Comparison of ENCODE assay signal across 10 mouse cellular contexts in genomic region chr3:85928140-85928611, GRCm38 (mm10). TPM values are rescaled to one million over a fixed set of nuclear protein-coding genes. Genes with fewer than 3 reads are reported as not detected.
DNase-seq lines count a peak whose midpoint lies in the region; ATAC-seq and TF ChIP-seq lines count a peak whose summit lies in the region.
"Had no signal": no experiment of that assay in that cellular context is flagged by ENCODE, and none has a peak within 500 bp of the region (broad histone marks: within the 10 kb centered on the region; RNA-seq: fewer than 3 reads in every experiment).

No protein-coding gene starts in this region.

- no peaks in the 10 kb centered on the region for H3K9me3 ChIP-seq in heart, embryonic 15.5 days (replicated peaks)
- H3K9me3 ChIP-seq in heart, embryonic 11.5 days (replicated peaks; ENCODE audit: control insufficient read depth, low read length) = no peaks in the 10 kb centered on the region
- no peaks in the 10 kb centered on the region for H3K9me3 ChIP-seq in kidney, embryonic 14.5 days (ENCODE audit: control insufficient read depth, low read length)

- H3K4me1 ChIP-seq in heart, embryonic 15.5 days (replicated peaks) = 0 out of 2 replicates have a peak, but pooled peaks cover 4% of the 10 kb centered on the region
- no peaks in the 10 kb centered on the region for H3K4me1 ChIP-seq in heart, embryonic 11.5 days (ENCODE audit: control insufficient read depth, insufficient read depth, low read length)
- peaks cover 7% of the 10 kb centered on the region; the same call in 1 of the 2 replicates for H3K4me1 ChIP-seq in kidney, embryonic 14.5 days (ENCODE audit: control insufficient read depth, insufficient read depth, low read length)
- no peaks in the 10 kb centered on the region for H3K4me1 ChIP-seq in kidney, adult 2 months (ENCODE audit: control insufficient read depth, insufficient read depth, low read length)

- H3K27ac ChIP-seq in heart, embryonic 15.5 days = 0 out of 2 replicates have a peak overlapping the region, but pooled peaks have one; percentile 2
- no peak overlapping the region for H3K27ac ChIP-seq in heart, embryonic 11.5 days (ENCODE audit: low read depth, low read length)
- no peak overlapping the region for H3K27ac ChIP-seq in kidney, embryonic 14.5 days (ENCODE audit: low read depth, low read length)
- no peak overlapping the region for H3K27ac ChIP-seq in kidney, adult 2 months (ENCODE audit: insufficient read depth, low read depth, low read length)
- H3K27ac ChIP-seq: stomach, postnatal 0 days had no signal

- H3K27me3 ChIP-seq in heart, embryonic 15.5 days = no peaks in the 10 kb centered on the region
- H3K27me3 ChIP-seq in heart, embryonic 11.5 days (ENCODE audit: control insufficient read depth, insufficient read depth, low read length) = no peaks in the 10 kb centered on the region
- H3K27me3 ChIP-seq in kidney, embryonic 14.5 days (ENCODE audit: control insufficient read depth, insufficient read depth, low read length) = no peaks in the 10 kb centered on the region
- no peaks in the 10 kb centered on the region for H3K27me3 ChIP-seq in kidney, adult 2 months (replicated peaks; ENCODE audit: control insufficient read depth, insufficient read depth, low read length)

- no peak for TF ChIP-seq POLR2A in kidney, adult 2 months (IDR thresholded peaks at IDR 0.05; ENCODE audit: low read depth, low read length)

- no peak; the same call in 1 of the 2 replicates for ATAC-seq in heart, embryonic 15.5 days (replicated peaks; ENCODE audit: insufficient number of reproducible peaks, insufficient read depth, low FRiP score, low read depth)
- no peak for ATAC-seq in heart, embryonic 11.5 days (replicated peaks; ENCODE audit: insufficient number of reproducible peaks, low FRiP score, low TSS enrichment)
- no peak for ATAC-seq in kidney, embryonic 14.5 days (ENCODE audit: low FRiP score, low TSS enrichment)

- H3K9ac ChIP-seq in heart, embryonic 15.5 days = no peak overlapping the region
- H3K9ac ChIP-seq in heart, embryonic 11.5 days (ENCODE audit: low read depth, low read length) = no peak overlapping the region
- H3K9ac ChIP-seq in kidney, embryonic 14.5 days (ENCODE audit: low read depth, low read length) = no peak overlapping the region

- no peak for TF ChIP-seq CTCF in kidney, adult 2 months (conservative IDR thresholded peaks at IDR 0.05; ENCODE audit: insufficient read depth, insufficient read length, low read depth, low read length)

- WGBS in heart, embryonic 15.5 days = 55% methylated on average over 5 of the region's 5 CpGs
- 65% methylated on average over 5 of the region's 5 CpGs for WGBS in heart, embryonic 11.5 days (ENCODE audit: insufficient replicate concordance)
- 75% methylated on average over 5 of the region's 5 CpGs for WGBS in kidney, embryonic 14.5 days
- 84% methylated on average over 5 of the region's 5 CpGs for WGBS in kidney, adult 2 months

- H3K4me3 ChIP-seq in heart, embryonic 15.5 days = no peak overlapping the region
- H3K4me3 ChIP-seq in heart, embryonic 11.5 days (ENCODE audit: low read depth, low read length) = no peak overlapping the region
- no peak overlapping the region for H3K4me3 ChIP-seq in kidney, embryonic 14.5 days (ENCODE audit: low read length)
- no peak overlapping the region for H3K4me3 ChIP-seq in kidney, adult 2 months (ENCODE audit: insufficient read depth, low read depth, low read length)

- DNase-seq in Muller cell, postnatal 12 days (ENCODE audit: inconsistent ontology term) = peak; percentile 87
- peak; percentile 20 to 37 for DNase-seq in frontal cortex, postnatal 10 days (ENCODE audit: low spot score in 2 of 2)
- peak; percentile 22 to 28 for DNase-seq in layer of hippocampus, postnatal 10 days (ENCODE audit: low spot score in 2 of 2)
- DNase-seq in kidney, adult 2 months = no peak
- DNase-seq: lung, adult 18-20 months had no signal

- no peak overlapping the region for H3K4me2 ChIP-seq in heart, embryonic 15.5 days
- H3K4me2 ChIP-seq in heart, embryonic 11.5 days = no peak overlapping the region
- no peak overlapping the region for H3K4me2 ChIP-seq in kidney, embryonic 14.5 days (replicated peaks; ENCODE audit: low read depth, low read length)

- no peaks in the 10 kb centered on the region for H3K36me3 ChIP-seq in heart, embryonic 15.5 days
- H3K36me3 ChIP-seq in heart, embryonic 11.5 days (ENCODE audit: control insufficient read depth, insufficient read depth, low read length) = no peaks in the 10 kb centered on the region
- H3K36me3 ChIP-seq in kidney, embryonic 14.5 days (ENCODE audit: control insufficient read depth, insufficient read depth, low read length) = no peaks in the 10 kb centered on the region
- no peaks in the 10 kb centered on the region for H3K36me3 ChIP-seq in kidney, adult 2 months (ENCODE audit: control insufficient read depth, insufficient read depth, low read length)

RNA-seq across cellular contexts. Expression of gene Gm37240, which starts 40.9 kb away (rescaled TPM):
- polyA plus RNA-seq in heart, embryonic 15.5 days (2015; fragmentation: Nextera tagmentation; extraction: Ambion mirVana) = 12.7 and 14.1 TPM in 2 replicates
- 4.5 and 5.1 TPM in 2 replicates for polyA plus RNA-seq in heart, embryonic 11.5 days (2014; fragmentation: Nextera tagmentation; extraction: Ambion mirVana)
- total RNA-seq in layer of hippocampus, postnatal 10 days (2021) = under 1 TPM; 0.75 to 0.80 TPM
- 5.8 and 15.1 TPM in 2 replicates for polyA plus RNA-seq in kidney, embryonic 14.5 days (2014; fragmentation: Nextera tagmentation; extraction: Ambion mirVana)
- polyA plus RNA-seq in kidney, adult 2 months (2012; rRNA removed) = 5.5 and 10.9 TPM in 2 replicates
- total RNA-seq: MEL had no signal

RNA-seq across cellular contexts. Expression of gene Glt28d2, which starts 40.9 kb away (rescaled TPM):
- polyA plus RNA-seq in heart, embryonic 15.5 days (2015; fragmentation: Nextera tagmentation; extraction: Ambion mirVana) = 2.6 and 2.8 TPM in 2 replicates
- polyA plus RNA-seq in heart, embryonic 11.5 days (2014; fragmentation: Nextera tagmentation; extraction: Ambion mirVana) = 0.93 and 1.2 TPM in 2 replicates
- under 1 TPM; 0.59 to 0.67 TPM for total RNA-seq in layer of hippocampus, postnatal 10 days (2021)
- 1.8 and 2.6 TPM in 2 replicates for polyA plus RNA-seq in kidney, embryonic 14.5 days (2014; fragmentation: Nextera tagmentation; extraction: Ambion mirVana)
- 1.7 and 2.1 TPM in 2 replicates for polyA plus RNA-seq in kidney, adult 2 months (2012; rRNA removed)
- total RNA-seq: MEL had no signal

RNA-seq across cellular contexts. Expression of gene Sh3d19, which starts 42.7 kb away (rescaled TPM):
- polyA plus RNA-seq in heart, embryonic 15.5 days (2015; fragmentation: Nextera tagmentation; extraction: Ambion mirVana) = 11.1 and 16.1 TPM in 2 replicates
- polyA plus RNA-seq in heart, embryonic 11.5 days (2014; fragmentation: Nextera tagmentation; extraction: Ambion mirVana) = 13.8 and 14.6 TPM in 2 replicates
- total RNA-seq in layer of hippocampus, postnatal 10 days (2021) = 10 to 100 TPM; 41.7 to 51.6 TPM
- 27.7 and 39.9 TPM in 2 replicates for polyA plus RNA-seq in kidney, embryonic 14.5 days (2014; fragmentation: Nextera tagmentation; extraction: Ambion mirVana)
- 44.2 and 60.5 TPM in 2 replicates for polyA plus RNA-seq in kidney, adult 2 months (2012; rRNA removed)
